Mouse (Mus musculus): ENCODE results near the gene Nfib. TPM values are rescaled to one million over a fixed set of nuclear protein-coding genes. Genes with fewer than 3 reads are reported as not detected.

Gene Nfib
- polyA plus RNA-seq, 1 experiment from 2014 or later: 113 TPM

- 0% methylated on average over 3 of the region's 3 CpGs for WGBS
- Histone ChIP-seq H3K9me3 (no peaks in the 10 kb centered on the region), H3K9ac (no peak overlapping the region), H3K27me3 (no peaks in the 10 kb centered on the region), H3K27ac (peak overlapping the region; percentile 65), H3K4me2 (peak overlapping the region; percentile 33), H3K36me3 (no peaks in the 10 kb centered on the region), H3K4me3 (no peak overlapping the region), H3K4me1 (peaks cover 40% of the 10 kb centered on the region)
- peak; percentile 83 for ATAC-seq (ENCODE audit: borderline replicate concordance, extremely low read depth, low FRiP score, low TSS enrichment)
Measured at GRCm38 (mm10) chr4:82622321-82622836, 83.2 kb downstream of the Nfib start.

GRCm38 (mm10) chr4:82619539-82619941, 86.0 kb downstream of the Nfib start:
- Histone ChIP-seq H3K9me3 (no peaks in the 10 kb centered on the region), H3K36me3 (no peaks in the 10 kb centered on the region), H3K4me2 (no peak overlapping the region), H3K4me1 (peaks cover 40% of the 10 kb centered on the region), H3K27me3 (no peaks in the 10 kb centered on the region), H3K4me3 (no peak overlapping the region), H3K9ac (no peak overlapping the region), H3K27ac (no peak overlapping the region; the same call in 1 of the 2 replicates)
- peak; percentile 53; the same call in 1 of the 2 replicates for ATAC-seq (ENCODE audit: borderline replicate concordance, extremely low read depth, low FRiP score, low TSS enrichment)
- 32% methylated on average over 12 of the region's 12 CpGs for WGBS

- Histone ChIP-seq H3K9ac (no peak overlapping the region), H3K4me2 (no peak overlapping the region), H3K27ac (no peak overlapping the region; the same call in 1 of the 2 replicates), H3K27me3 (no peaks in the 10 kb centered on the region), H3K4me1 (peaks cover 42% of the 10 kb centered on the region), H3K36me3 (no peaks in the 10 kb centered on the region), H3K4me3 (no peak overlapping the region), H3K9me3 (no peaks in the 10 kb centered on the region)
- ATAC-seq (ENCODE audit: borderline replicate concordance, extremely low read depth, low FRiP score, low TSS enrichment): no peak
- 45% methylated on average over 2 of the region's 2 CpGs for WGBS
Measured at GRCm38 (mm10) chr4:82619003-82619402, 86.5 kb downstream of the Nfib start.

GRCm38 (mm10) chr4:82617257-82617656, 88.3 kb downstream of the Nfib start:
- Histone ChIP-seq H3K27me3 (no peaks in the 10 kb centered on the region), H3K9ac (no peak overlapping the region), H3K9me3 (no peaks in the 10 kb centered on the region), H3K27ac (no peak overlapping the region), H3K4me3 (no peak overlapping the region), H3K4me2 (no peak overlapping the region), H3K4me1 (peaks cover 34% of the 10 kb centered on the region), H3K36me3 (no peaks in the 10 kb centered on the region)
- WGBS: 89% methylated on average over 10 of the region's 10 CpGs
- ATAC-seq (ENCODE audit: borderline replicate concordance, extremely low read depth, low FRiP score, low TSS enrichment): no peak

- H3K27me3 ChIP-seq: no peaks in the 10 kb centered on the region
- no peak overlapping the region for H3K9ac ChIP-seq
- peaks cover 23% of the 10 kb centered on the region for H3K4me1 ChIP-seq
- no peak overlapping the region for H3K4me2 ChIP-seq
- no peak for ATAC-seq (ENCODE audit: borderline replicate concordance, extremely low read depth, low FRiP score, low TSS enrichment)
- no peaks in the 10 kb centered on the region for H3K36me3 ChIP-seq
- WGBS: 86% methylated on average over 5 of the region's 5 CpGs
- no peak overlapping the region for H3K27ac ChIP-seq
- no peaks in the 10 kb centered on the region for H3K9me3 ChIP-seq
- no peak overlapping the region for H3K4me3 ChIP-seq
Measured at GRCm38 (mm10) chr4:82615712-82616111, 89.8 kb downstream of the Nfib start.

GRCm38 (mm10) chr4:82614466-82614805, 91.1 kb downstream of the Nfib start:
- no peak overlapping the region for H3K4me3 ChIP-seq
- 0 out of 2 replicates have a peak, but pooled peaks have one; percentile 8 for ATAC-seq (ENCODE audit: borderline replicate concordance, extremely low read depth, low FRiP score, low TSS enrichment)
- no peak overlapping the region for H3K4me2 ChIP-seq
- H3K9ac ChIP-seq: no peak overlapping the region
- H3K4me1 ChIP-seq: peaks cover 24% of the 10 kb centered on the region
- WGBS: 48% methylated on average over 7 of the region's 7 CpGs
- no peaks in the 10 kb centered on the region for H3K27me3 ChIP-seq
- no peaks in the 10 kb centered on the region for H3K9me3 ChIP-seq
- no peaks in the 10 kb centered on the region for H3K36me3 ChIP-seq
- no peak overlapping the region for H3K27ac ChIP-seq

GRCm38 (mm10) chr4:82613606-82614465, 91.7 kb downstream of the Nfib start:
- peak overlapping the region; percentile 31 for H3K4me2 ChIP-seq
- H3K27ac ChIP-seq: 0 out of 2 replicates have a peak overlapping the region, but pooled peaks have one; percentile 11
- H3K4me3 ChIP-seq: no peak overlapping the region
- H3K4me1 ChIP-seq: peaks cover 18% of the 10 kb centered on the region
- no peaks in the 10 kb centered on the region for H3K36me3 ChIP-seq
- no peaks in the 10 kb centered on the region for H3K27me3 ChIP-seq
- no peaks in the 10 kb centered on the region for H3K9me3 ChIP-seq
- WGBS: 25% methylated on average over 7 of the region's 7 CpGs
- ATAC-seq (ENCODE audit: borderline replicate concordance, extremely low read depth, low FRiP score, low TSS enrichment): peak; percentile 59
- 0 out of 2 replicates have a peak overlapping the region, but pooled peaks have one; percentile 16 for H3K9ac ChIP-seq

- Histone ChIP-seq H3K9ac (no peak overlapping the region), H3K9me3 (no peaks in the 10 kb centered on the region), H3K36me3 (no peaks in the 10 kb centered on the region), H3K4me1 (peaks cover 19% of the 10 kb centered on the region), H3K4me3 (no peak overlapping the region), H3K27me3 (no peaks in the 10 kb centered on the region), H3K27ac (peak overlapping the region; percentile 54), H3K4me2 (no peak overlapping the region)
- no peak for ATAC-seq (ENCODE audit: borderline replicate concordance, extremely low read depth, low FRiP score, low TSS enrichment)
- WGBS: 52% methylated on average over 4 of the region's 4 CpGs
Measured at GRCm38 (mm10) chr4:82609676-82610075, 95.9 kb downstream of the Nfib start.

- no peak overlapping the region for H3K9ac ChIP-seq
- WGBS: 55% methylated on average over 9 of the region's 9 CpGs
- H3K4me3 ChIP-seq: no peak overlapping the region
- ATAC-seq (ENCODE audit: borderline replicate concordance, extremely low read depth, low FRiP score, low TSS enrichment): no peak
- H3K27me3 ChIP-seq: no peaks in the 10 kb centered on the region
- H3K9me3 ChIP-seq: no peaks in the 10 kb centered on the region
- no peaks in the 10 kb centered on the region for H3K36me3 ChIP-seq
- peaks cover 22% of the 10 kb centered on the region for H3K4me1 ChIP-seq
- H3K4me2 ChIP-seq: no peak overlapping the region
- peak overlapping the region; percentile 54 for H3K27ac ChIP-seq
Measured at GRCm38 (mm10) chr4:82608768-82609610, 96.6 kb downstream of the Nfib start.

GRCm38 (mm10) chr4:82607266-82607665, 98.3 kb downstream of the Nfib start:
- H3K27me3 ChIP-seq: no peaks in the 10 kb centered on the region
- no peaks in the 10 kb centered on the region for H3K9me3 ChIP-seq
- H3K4me1 ChIP-seq: peaks cover 16% of the 10 kb centered on the region
- no peak overlapping the region for H3K4me3 ChIP-seq
- no peak for ATAC-seq (ENCODE audit: borderline replicate concordance, extremely low read depth, low FRiP score, low TSS enrichment)
- no peak overlapping the region for H3K27ac ChIP-seq
- H3K36me3 ChIP-seq: no peaks in the 10 kb centered on the region
- H3K4me2 ChIP-seq: no peak overlapping the region
- WGBS: 89% methylated on average over 4 of the region's 4 CpGs
- no peak overlapping the region for H3K9ac ChIP-seq

GRCm38 (mm10) chr4:82606351-82606750, 99.2 kb downstream of the Nfib start:
- Histone ChIP-seq H3K9ac (no peak overlapping the region), H3K4me2 (no peak overlapping the region), H3K27me3 (no peaks in the 10 kb centered on the region), H3K36me3 (no peaks in the 10 kb centered on the region), H3K9me3 (no peaks in the 10 kb centered on the region), H3K27ac (no peak overlapping the region), H3K4me3 (no peak overlapping the region), H3K4me1 (peaks cover 16% of the 10 kb centered on the region)
- 84% methylated on average over 9 of the region's 9 CpGs for WGBS
- no peak for ATAC-seq (ENCODE audit: borderline replicate concordance, extremely low read depth, low FRiP score, low TSS enrichment)

All from lung, embryonic 15.5 days (tissue).